Mouse (Mus musculus): Measurements from ENCODE around the gene Plxdc2. TPM values are rescaled to one million over a fixed set of nuclear protein-coding genes. Genes with fewer than 3 reads are reported as not detected.

Gene Plxdc2
- total RNA-seq, 2 experiments from 2014 or later, result 22.6 to 25.6 TPM

GRCm38 (mm10) chr2:16398896-16399295 lies 42.8 kb downstream of the Plxdc2 start:
- intact Hi-C loops (cut with DNase I), result no loop called here
- no peak for DNase-seq

GRCm38 (mm10) chr2:16406508-16406907 lies 50.4 kb downstream of the Plxdc2 start:
- intact Hi-C loops (cut with DNase I), result no loop called here
- DNase-seq, result no peak

- no peak for DNase-seq
- intact Hi-C loops (cut with DNase I), result no loop called here
Observed at GRCm38 (mm10) chr2:16414340-16414976, 58.4 kb downstream of the Plxdc2 start.

- peak; percentile 26 for DNase-seq
- intact Hi-C loops (cut with DNase I), result no loop called here
Observed at GRCm38 (mm10) chr2:16439030-16439429, 82.9 kb downstream of the Plxdc2 start.

GRCm38 (mm10) chr2:16442643-16443042 lies 86.5 kb downstream of the Plxdc2 start:
- intact Hi-C loops (cut with DNase I), result no loop called here
- DNase-seq, result peak; percentile 31

- intact Hi-C loops (cut with DNase I), result no loop called here
- no peak for DNase-seq
Observed at GRCm38 (mm10) chr2:16447936-16448335, 91.8 kb downstream of the Plxdc2 start.

GRCm38 (mm10) chr2:16450838-16451665 lies 94.9 kb downstream of the Plxdc2 start:
- no peak for DNase-seq
- intact Hi-C loops (cut with DNase I), result no loop called here

- intact Hi-C loops (cut with DNase I), result no loop called here
Observed at GRCm38 (mm10) chr2:16451666-16452009, 95.5 kb downstream of the Plxdc2 start.

GRCm38 (mm10) chr2:16452080-16452479 lies 96.0 kb downstream of the Plxdc2 start:
- DNase-seq, result no peak
- intact Hi-C loops (cut with DNase I), result no loop called here

More at GRCm38 (mm10) chr2:16451666-16452009, 95.5 kb downstream of the Plxdc2 start:
- no peak for DNase-seq

- intact Hi-C loops (cut with DNase I), result no loop called here
- no peak for DNase-seq
Observed at GRCm38 (mm10) chr2:16456264-16456780, 100.2 kb downstream of the Plxdc2 start.

- intact Hi-C loops (cut with DNase I), result no loop called here
- no peak for DNase-seq
Observed at GRCm38 (mm10) chr2:16459490-16459889, 103.4 kb downstream of the Plxdc2 start.

- intact Hi-C loops (cut with DNase I), result no loop called here
- no peak for DNase-seq
Observed at GRCm38 (mm10) chr2:16470099-16470498, 114.0 kb downstream of the Plxdc2 start.

GRCm38 (mm10) chr2:16483943-16484342 lies 127.8 kb downstream of the Plxdc2 start:
- DNase-seq, result peak; percentile 28
- intact Hi-C loops (cut with DNase I), result no loop called here

GRCm38 (mm10) chr2:16485970-16486369 lies 129.9 kb downstream of the Plxdc2 start:
- intact Hi-C loops (cut with DNase I), result no loop called here
- DNase-seq, result no peak

- intact Hi-C loops (cut with DNase I), result no loop called here
- no peak for DNase-seq
Observed at GRCm38 (mm10) chr2:16491242-16491641, 135.1 kb downstream of the Plxdc2 start.

GRCm38 (mm10) chr2:16502843-16503242 lies 146.7 kb downstream of the Plxdc2 start:
- intact Hi-C loops (cut with DNase I), result no loop called here
- peak; percentile 11 for DNase-seq

GRCm38 (mm10) chr2:16507540-16508230 lies 151.6 kb downstream of the Plxdc2 start:
- no peak for DNase-seq
- intact Hi-C loops (cut with DNase I), result no loop called here

- intact Hi-C loops (cut with DNase I), result no loop called here
- DNase-seq, result no peak
Observed at GRCm38 (mm10) chr2:16518148-16518547, 162.0 kb downstream of the Plxdc2 start.

- intact Hi-C loops (cut with DNase I), result no loop called here
- DNase-seq, result no peak
Observed at GRCm38 (mm10) chr2:16523427-16523826, 167.3 kb downstream of the Plxdc2 start.

GRCm38 (mm10) chr2:16532244-16532643 lies 176.1 kb downstream of the Plxdc2 start:
- intact Hi-C loops (cut with DNase I), result no loop called here
- DNase-seq, result no peak

- intact Hi-C loops (cut with DNase I), result no loop called here
Observed at GRCm38 (mm10) chr2:16534566-16534965, 178.5 kb downstream of the Plxdc2 start.

More at GRCm38 (mm10) chr2:16534566-16534965, 178.5 kb downstream of the Plxdc2 start:
- DNase-seq, result no peak
